Mouse (Mus musculus) G1E (cell line): ENCODE results near the gene Fat4.

Experiments used
- CTCF ChIP-seq: IDR thresholded peaks from 2 replicates; pipeline ENCODE4 v1.5.1; 2012; ENCODE audit warnings: low read depth, low read length, inconsistent platforms, mixed read lengths
- GATA1 ChIP-seq: IDR thresholded peaks from 2 replicates; pipeline ENCODE4 v1.6.1; 2012; ENCODE audit warnings: borderline replicate concordance, low read length, inconsistent platforms, mixed read lengths
- GATA2 ChIP-seq: IDR thresholded peaks from 2 replicates; pipeline ENCODE4 v1.6.1; 2012; ENCODE audit warnings: low read depth, low read length, inconsistent platforms, borderline replicate concordance
- POLR2AphosphoS5 ChIP-seq: IDR thresholded peaks from 2 replicates; pipeline ENCODE4 v1.6.1; 2012; ENCODE audit warnings: low read depth, low read length, inconsistent platforms; ENCODE audit not compliant: insufficient replicate concordance

DNA sequence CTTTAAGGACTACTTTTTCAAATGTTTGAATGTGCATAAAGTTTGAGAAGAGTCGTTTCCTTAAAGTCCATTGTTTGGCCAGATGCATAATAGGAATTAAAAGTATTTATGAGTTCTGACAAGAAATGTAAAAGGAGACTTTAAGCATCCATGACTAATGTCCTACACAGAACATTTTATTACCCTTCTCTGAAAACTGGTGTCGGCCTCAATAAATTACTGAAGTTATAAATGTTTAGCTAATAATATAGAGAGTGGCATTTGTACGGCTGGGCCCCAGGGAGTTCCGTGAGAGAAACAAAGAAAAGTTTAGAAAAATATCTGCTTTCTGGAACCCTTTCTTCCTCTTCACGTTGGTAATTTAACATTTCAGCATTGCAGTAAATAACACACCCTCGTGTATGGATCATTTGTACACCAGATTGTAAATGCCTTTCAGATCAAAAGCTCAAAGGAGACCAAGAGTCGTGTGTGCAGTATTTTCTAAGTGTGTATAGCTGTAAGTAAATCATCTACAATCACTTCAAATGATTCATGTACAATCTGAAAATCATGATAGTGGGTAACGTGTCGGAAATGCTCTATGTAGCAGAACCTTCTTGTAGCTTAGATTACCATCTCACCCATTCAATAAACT is 69.4 kb downstream of the Fat4 start:
- TF ChIP-seq CTCF: no peak
- no peak for TF ChIP-seq GATA1
- no peak for TF ChIP-seq POLR2AphosphoS5
- TF ChIP-seq GATA2: no peak
